In the genomic region with DNA sequence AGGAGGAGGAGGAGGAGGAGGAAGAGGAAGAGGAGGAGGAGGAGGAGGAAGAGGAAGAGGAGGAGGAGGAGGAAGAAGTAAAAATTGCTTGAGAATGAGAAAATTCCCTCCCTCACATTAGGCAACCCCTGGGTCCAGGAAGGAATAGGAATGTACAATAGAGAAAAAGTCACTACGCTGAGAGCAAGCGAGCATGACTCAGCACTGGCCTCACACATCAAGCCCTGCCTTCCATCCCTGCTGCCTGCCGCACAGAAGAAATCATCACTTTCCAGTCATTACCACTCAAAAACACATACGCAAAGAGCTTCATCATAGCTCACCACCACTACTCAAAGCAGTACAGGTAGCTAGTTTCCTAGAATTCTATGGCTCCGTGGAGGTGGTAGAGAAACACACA, we compare ENCODE assay signal across 25 mouse cellular contexts. TPM values are rescaled to one million over a fixed set of nuclear protein-coding genes. Genes with fewer than 3 reads are reported as not detected.
DNase-seq lines count a peak whose midpoint lies in the region; ATAC-seq and TF ChIP-seq lines count a peak whose summit lies in the region.
"Had no signal": no experiment of that assay in that cellular context is flagged by ENCODE, and none has a peak within 500 bp of the region (broad histone marks: within the 10 kb centered on the region; RNA-seq: fewer than 3 reads in every experiment).

No protein-coding gene starts in this region.

- H3K27ac ChIP-seq in ES-E14 (ENCODE audit: insufficient read depth, low read depth, low read length, poor library complexity, severe bottlenecking) = no peak overlapping the region
- no peak overlapping the region for H3K27ac ChIP-seq in heart, embryonic 12.5 days (ENCODE audit: poor library complexity, severe bottlenecking)
- H3K27ac ChIP-seq: embryonic facial prominence, embryonic 15.5 days; heart, adult 2 months; hindbrain, embryonic 12.5 days had no signal

- peaks cover 2 to 17% of the 10 kb centered on the region in 2 experiments; a peak in 3 of 4 replicates for H3K4me1 ChIP-seq in ES-E14 (ENCODE audit: control insufficient read depth in 2 of 2, insufficient read depth in 2 of 2, low read length in 2 of 2, poor library complexity in 1 of 2)
- no peaks in the 10 kb centered on the region for H3K4me1 ChIP-seq in heart, embryonic 12.5 days (replicated peaks)
- H3K4me1 ChIP-seq: embryonic facial prominence, embryonic 15.5 days; hindbrain, embryonic 12.5 days had no signal

- no peak for DNase-seq in ES-E14 (ENCODE audit: low read depth, low spot score)
- peak; percentile 54 for DNase-seq in ZHBTc4 (ENCODE audit: low read depth, low spot score)
- no peak for DNase-seq in right cerebral cortex, postnatal 14 days
- DNase-seq in retina, postnatal 1 day = no peak
- DNase-seq: adrenal gland, postnatal 14 days; cerebellum, adult 18-20 months; cerebellum, postnatal 10 days; embryo, embryonic 11 days; gastrocnemius, postnatal 10 days; heart, adult 2 months had no signal

- no peaks in the 10 kb centered on the region; the same call in 1 of the 2 replicates for H3K36me3 ChIP-seq in ES-E14 (ENCODE audit: control insufficient read depth, insufficient read depth, low read length, poor library complexity, severe bottlenecking)
- H3K36me3 ChIP-seq in heart, embryonic 12.5 days = peaks cover 3% of the 10 kb centered on the region; the same call in 1 of the 2 replicates
- H3K36me3 ChIP-seq: embryonic facial prominence, embryonic 15.5 days; hindbrain, embryonic 12.5 days had no signal

- WGBS in heart, embryonic 12.5 days = 64% methylated on average over 5 of the region's 5 CpGs

- no peak overlapping the region for H3K4me3 ChIP-seq in ES-E14 (ENCODE audit: insufficient read depth in 1 of 2, low read depth in 1 of 2, low read length in 2 of 2, poor library complexity in 1 of 2, severe bottlenecking in 1 of 2)
- no peak overlapping the region for H3K4me3 ChIP-seq in heart, embryonic 12.5 days
- H3K4me3 ChIP-seq: embryonic facial prominence, embryonic 15.5 days; erythroblast, embryonic 14.5 days; heart, adult 2 months; hindbrain, embryonic 12.5 days had no signal

- H3K9me3 ChIP-seq in ES-E14 (ENCODE audit: control insufficient read depth, insufficient read depth, low read depth, low read length) = no peaks in the 10 kb centered on the region
- no peaks in the 10 kb centered on the region for H3K9me3 ChIP-seq in heart, embryonic 12.5 days (replicated peaks)
- H3K9me3 ChIP-seq: embryonic facial prominence, embryonic 15.5 days; hindbrain, embryonic 12.5 days had no signal

- in situ Hi-C loops in ES-E14 (cut with MboI; ENCODE audit: low sequenced_read_pairs in 2 of 2, unreplicated experiment in 2 of 2) = no loop called here

- H3K27me3 ChIP-seq in heart, embryonic 12.5 days (replicated peaks) = no peaks in the 10 kb centered on the region
- H3K27me3 ChIP-seq: embryonic facial prominence, embryonic 15.5 days; hindbrain, embryonic 12.5 days had no signal

- H3K4me2 ChIP-seq in heart, embryonic 12.5 days = no peak overlapping the region
- H3K4me2 ChIP-seq: embryonic facial prominence, embryonic 15.5 days; heart, embryonic 11.5 days; hindbrain, embryonic 12.5 days had no signal

- no peak overlapping the region for H3K9ac ChIP-seq in ES-E14 (ENCODE audit: insufficient read depth, low read depth, low read length, poor library complexity, severe bottlenecking)
- no peak overlapping the region for H3K9ac ChIP-seq in heart, embryonic 12.5 days
- H3K9ac ChIP-seq: embryonic facial prominence, embryonic 15.5 days; hindbrain, embryonic 12.5 days had no signal

- peak; percentile 67 to 77 for ATAC-seq in hematopoietic stem cell, adult 5-6 weeks (replicated peaks in 1 of 2; ENCODE audit: insufficient read depth in 1 of 2, low FRiP score in 2 of 2, low TSS enrichment in 1 of 2, low read depth in 1 of 2, poor library complexity in 2 of 2, severe bottlenecking in 2 of 2)
- no peak for ATAC-seq in heart, embryonic 12.5 days (ENCODE audit: insufficient number of reproducible peaks, low FRiP score)
- ATAC-seq: forebrain, embryonic 16.5 days; hindbrain, embryonic 16.5 days; inflammation-experienced regulatory T-cells, adult 6 months; intestine, postnatal 0 days had no signal

TF ChIP-seq in ES-E14, 5 proteins besides CTCF, POLR2A, EP300 and RAD21:
- TF ChIP-seq ZNF384 (IDR thresholded peaks at IDR 0.05; ENCODE audit: low read depth, low read length) (no peak), CHD2 (IDR thresholded peaks at IDR 0.05; ENCODE audit: low read depth, low read length) (no peak), MAFK (IDR thresholded peaks at IDR 0.05; ENCODE audit: insufficient read depth, low read depth, low read length) (peak; percentile 80)

RNA-seq across cellular contexts. Expression of a gene that starts 20.4 kb away (rescaled TPM):
- 0.54 TPM in 1 of 2 replicates, not detected in the other for total RNA-seq in ES-E14 (2012; rRNA removed)
- not detected in 2 replicates for total RNA-seq in hematopoietic stem cell, adult 5-6 weeks (2017)
- polyA plus RNA-seq in heart, embryonic 12.5 days (2016; fragmentation: Nextera tagmentation; extraction: Ambion mirVana) = 1.7 and 1.8 TPM in 2 replicates
- total RNA-seq: gastrocnemius, postnatal 10 days; gastrocnemius, postnatal 4 days; heart, adult 2 months; heart, postnatal 25 days had no signal
- polyA plus RNA-seq: erythroblast, embryonic 14.5 days; forebrain, embryonic 11.5 days; forebrain, embryonic 16.5 days; frontal cortex, adult 2 months; heart, adult 2 months; heart, embryonic 11.5 days; heart, embryonic 16.5 days; inflammation-experienced regulatory T-cells, adult 6 months; intestine, postnatal 0 days had no signal

RNA-seq across cellular contexts. Expression of a gene that starts 28.6 kb away (rescaled TPM):
- not detected in 2 replicates for total RNA-seq in ES-E14 (2012; rRNA removed)
- total RNA-seq in hematopoietic stem cell, adult 5-6 weeks (2017) = not detected in 2 replicates
- polyA plus RNA-seq in heart, embryonic 12.5 days (2016; fragmentation: Nextera tagmentation; extraction: Ambion mirVana) = 1.0 TPM in 1 of 2 replicates, not detected in the other
- total RNA-seq: adrenal gland, postnatal 14 days; gastrocnemius, postnatal 10 days; gastrocnemius, postnatal 4 days; heart, adult 2 months; heart, postnatal 25 days had no signal
- polyA plus RNA-seq: erythroblast, embryonic 14.5 days; forebrain, embryonic 11.5 days; forebrain, embryonic 16.5 days; frontal cortex, adult 2 months; heart, adult 2 months; heart, embryonic 16.5 days; intestine, postnatal 0 days had no signal

RNA-seq across cellular contexts. Expression of a gene that starts 29.1 kb away (rescaled TPM):
- 0.37 and 2.2 TPM in 2 replicates for total RNA-seq in ES-E14 (2012; rRNA removed)
- total RNA-seq in hematopoietic stem cell, adult 5-6 weeks (2017) = 3.1 and 5.6 TPM in 2 replicates
- 7.9 and 8.0 TPM in 2 replicates for polyA plus RNA-seq in heart, embryonic 12.5 days (2016; fragmentation: Nextera tagmentation; extraction: Ambion mirVana)
- polyA plus RNA-seq: frontal cortex, adult 2 months had no signal
